In genomic region chr12:105008150-105008549, GRCm38 (mm10) we compare ENCODE assay signal across 10 mouse cellular contexts. TPM values are rescaled to one million over a fixed set of nuclear protein-coding genes. Genes with fewer than 3 reads are reported as not detected.
DNase-seq lines count a peak whose midpoint lies in the region; ATAC-seq and TF ChIP-seq lines count a peak whose summit lies in the region.
"Had no signal": no experiment of that assay in that cellular context is flagged by ENCODE, and none has a peak within 500 bp of the region (broad histone marks: within the 10 kb centered on the region; RNA-seq: fewer than 3 reads in every experiment).

No protein-coding gene starts in this region.

- peak; percentile 28 for TF ChIP-seq CTCF in midbrain, postnatal 0 days (IDR thresholded peaks at IDR 0.05)
- no peak for TF ChIP-seq CTCF in embryonic fibroblast, embryonic 13.5 days (IDR thresholded peaks at IDR 0.05; ENCODE audit: borderline replicate concordance, insufficient read depth, low read length)

- peaks cover 28% of the 10 kb centered on the region for H3K4me1 ChIP-seq in heart, embryonic 15.5 days (replicated peaks)
- H3K4me1 ChIP-seq in midbrain, postnatal 0 days (ENCODE audit: insufficient read depth, low read length), result peaks cover 3% of the 10 kb centered on the region; the same call in 1 of the 2 replicates
- H3K4me1 ChIP-seq in midbrain, embryonic 16.5 days (ENCODE audit: control insufficient read depth, insufficient read depth, low read length), result peaks cover 11% of the 10 kb centered on the region
- peaks cover 19% of the 10 kb centered on the region for H3K4me1 ChIP-seq in embryonic fibroblast, embryonic 13.5 days (ENCODE audit: control insufficient read depth, insufficient read depth, low read length)
- H3K4me1 ChIP-seq in neural tube, embryonic 15.5 days, result peaks cover 17% of the 10 kb centered on the region

- H3K27ac ChIP-seq in heart, embryonic 15.5 days, result peak overlapping the region; percentile 66
- no peak overlapping the region for H3K27ac ChIP-seq in midbrain, postnatal 0 days (ENCODE audit: low read depth, low read length)
- no peak overlapping the region for H3K27ac ChIP-seq in midbrain, embryonic 16.5 days (ENCODE audit: low read length)
- peak overlapping the region; percentile 17 for H3K27ac ChIP-seq in embryonic fibroblast, embryonic 13.5 days (ENCODE audit: insufficient read depth, low read length)
- H3K27ac ChIP-seq in neural tube, embryonic 15.5 days (replicated peaks), result no peak overlapping the region
- H3K27ac ChIP-seq: midbrain, embryonic 15.5 days had no signal

- no peak for ATAC-seq in heart, embryonic 15.5 days (replicated peaks; ENCODE audit: insufficient number of reproducible peaks, insufficient read depth, low FRiP score, low read depth)
- ATAC-seq in midbrain, postnatal 0 days (ENCODE audit: low FRiP score), result no peak
- ATAC-seq in midbrain, embryonic 16.5 days, result no peak
- ATAC-seq in neural tube, embryonic 15.5 days (ENCODE audit: low FRiP score), result no peak

- peak overlapping the region; percentile 79 for H3K4me3 ChIP-seq in heart, embryonic 15.5 days
- H3K4me3 ChIP-seq in midbrain, postnatal 0 days (ENCODE audit: low read depth, low read length), result no peak overlapping the region
- H3K4me3 ChIP-seq in midbrain, embryonic 16.5 days (ENCODE audit: low read depth, low read length), result no peak overlapping the region
- no peak overlapping the region; the same call in 1 of the 2 replicates for H3K4me3 ChIP-seq in embryonic fibroblast, embryonic 13.5 days (ENCODE audit: insufficient read depth, low read length)
- H3K4me3 ChIP-seq in neural tube, embryonic 15.5 days (replicated peaks), result no peak overlapping the region

- peak overlapping the region; percentile 68; the same call in 1 of the 2 replicates for H3K9ac ChIP-seq in heart, embryonic 15.5 days
- H3K9ac ChIP-seq in midbrain, postnatal 0 days (replicated peaks; ENCODE audit: low read length, poor library complexity, severe bottlenecking), result no peak overlapping the region
- H3K9ac ChIP-seq in midbrain, embryonic 16.5 days (ENCODE audit: low read depth, low read length), result no peak overlapping the region
- H3K9ac ChIP-seq in neural tube, embryonic 15.5 days (replicated peaks), result no peak overlapping the region
- H3K9ac ChIP-seq: midbrain, embryonic 15.5 days had no signal

- H3K27me3 ChIP-seq in heart, embryonic 15.5 days, result peaks cover 30% of the 10 kb centered on the region
- H3K27me3 ChIP-seq in midbrain, postnatal 0 days (ENCODE audit: insufficient read depth, low read length), result peaks cover 32% of the 10 kb centered on the region
- peaks cover 34% of the 10 kb centered on the region for H3K27me3 ChIP-seq in midbrain, embryonic 16.5 days (ENCODE audit: control insufficient read depth, insufficient read depth, low read depth, low read length)
- peaks cover 42% of the 10 kb centered on the region for H3K27me3 ChIP-seq in neural tube, embryonic 15.5 days (replicated peaks)
- H3K27me3 ChIP-seq: Patski had no signal

- WGBS in heart, embryonic 15.5 days, result 81% methylated on average over 2 of the region's 2 CpGs
- WGBS in midbrain, postnatal 0 days, result 65% methylated on average over 2 of the region's 2 CpGs
- WGBS in midbrain, embryonic 16.5 days, result 76% methylated on average over 2 of the region's 2 CpGs
- 66% methylated on average over 2 of the region's 2 CpGs for WGBS in neural tube, embryonic 15.5 days

- peak overlapping the region; percentile 85 for H3K4me2 ChIP-seq in heart, embryonic 15.5 days
- no peak overlapping the region for H3K4me2 ChIP-seq in midbrain, postnatal 0 days (ENCODE audit: low read depth, low read length, poor library complexity, severe bottlenecking)
- H3K4me2 ChIP-seq in midbrain, embryonic 16.5 days (ENCODE audit: low read length), result no peak overlapping the region
- peak overlapping the region; percentile 94; the same call in 1 of the 2 replicates for H3K4me2 ChIP-seq in neural tube, embryonic 15.5 days

- no peak for DNase-seq in heart, adult 18-20 months
- no peak for DNase-seq in midbrain, postnatal 0 days (ENCODE audit: low spot score)
- DNase-seq in right cerebral cortex, adult 18-20 months, result no peak
- no peak for DNase-seq in yolk sac, embryonic 10.5 days (ENCODE audit: low spot score)

- TF ChIP-seq POLR2A in embryonic fibroblast, embryonic 13.5 days (IDR thresholded peaks at IDR 0.05; ENCODE audit: low read depth, low read length), result no peak

- no peaks in the 10 kb centered on the region for H3K9me3 ChIP-seq in heart, embryonic 15.5 days (replicated peaks)
- H3K9me3 ChIP-seq in midbrain, postnatal 0 days (ENCODE audit: low read length), result no peaks in the 10 kb centered on the region
- no peaks in the 10 kb centered on the region for H3K9me3 ChIP-seq in midbrain, embryonic 16.5 days (replicated peaks; ENCODE audit: control insufficient read depth, low read length, poor library complexity, severe bottlenecking)
- no peaks in the 10 kb centered on the region for H3K9me3 ChIP-seq in neural tube, embryonic 15.5 days (replicated peaks)
- H3K9me3 ChIP-seq: midbrain, embryonic 15.5 days had no signal

- H3K36me3 ChIP-seq in heart, embryonic 15.5 days, result no peaks in the 10 kb centered on the region
- H3K36me3 ChIP-seq in midbrain, postnatal 0 days (ENCODE audit: insufficient read depth, low read length), result no peaks in the 10 kb centered on the region
- no peaks in the 10 kb centered on the region for H3K36me3 ChIP-seq in midbrain, embryonic 16.5 days (ENCODE audit: control insufficient read depth, insufficient read depth, low read length)
- H3K36me3 ChIP-seq in neural tube, embryonic 15.5 days, result no peaks in the 10 kb centered on the region
- H3K36me3 ChIP-seq: midbrain, embryonic 15.5 days had no signal

RNA-seq across cellular contexts. Expression of gene Syne3, which starts 1.5 kb away (rescaled TPM):
- 1.6 and 2.0 TPM in 2 replicates for polyA plus RNA-seq in heart, embryonic 15.5 days (2015; fragmentation: Nextera tagmentation; extraction: Ambion mirVana)
- 1 to 10 TPM; 7.9 to 8.3 TPM for total RNA-seq in heart, adult 18-20 months (2021)
- 0.93 and 1.4 TPM in 2 replicates for total RNA-seq in midbrain, postnatal 0 days (2014; rRNA removed)
- 0.44 and 0.85 TPM in 2 replicates for polyA plus RNA-seq in midbrain, postnatal 0 days (2015; fragmentation: Nextera tagmentation; extraction: Ambion mirVana)
- 0.16 and 0.25 TPM in 2 replicates for polyA plus RNA-seq in midbrain, embryonic 16.5 days (2015; fragmentation: Nextera tagmentation; extraction: Ambion mirVana)
- 13.6 and 15.9 TPM in 2 replicates for polyA plus RNA-seq in embryonic fibroblast, embryonic 13.5 days (2011; ENCODE audit: insufficient read length, low read depth, missing spikeins)
- 0.28 and 0.66 TPM in 2 replicates for polyA plus RNA-seq in neural tube, embryonic 15.5 days (2015; fragmentation: Nextera tagmentation; extraction: Ambion mirVana)

RNA-seq across cellular contexts. Expression of gene Glrx5, which starts 24.3 kb away (rescaled TPM):
- polyA plus RNA-seq in heart, embryonic 15.5 days (2015; fragmentation: Nextera tagmentation; extraction: Ambion mirVana), result 155 and 163 TPM in 2 replicates
- 100 to 1,000 TPM in 1 of 2 experiments, 10 to 100 TPM in 1; 83.8 to 111 TPM for total RNA-seq in heart, adult 18-20 months (2021)
- total RNA-seq in midbrain, postnatal 0 days (2014; rRNA removed), result 35.8 and 50.9 TPM in 2 replicates
- 175 and 185 TPM in 2 replicates for polyA plus RNA-seq in midbrain, postnatal 0 days (2015; fragmentation: Nextera tagmentation; extraction: Ambion mirVana)
- polyA plus RNA-seq in midbrain, embryonic 16.5 days (2015; fragmentation: Nextera tagmentation; extraction: Ambion mirVana), result 138 and 154 TPM in 2 replicates
- polyA plus RNA-seq in embryonic fibroblast, embryonic 13.5 days (2011; ENCODE audit: insufficient read length, low read depth, missing spikeins), result 37.6 and 45.1 TPM in 2 replicates
- polyA plus RNA-seq in neural tube, embryonic 15.5 days (2015; fragmentation: Nextera tagmentation; extraction: Ambion mirVana), result 174 and 186 TPM in 2 replicates

Comparison
In these comparisons a context has a peak if more than half of its experiments do, and no peak if none do; other contexts are left out.
1. H3K27ac ChIP-seq: peak in heart, embryonic 15.5 days (single experiment) and embryonic fibroblast, embryonic 13.5 days (single experiment); none in midbrain, postnatal 0 days (single experiment), midbrain, embryonic 16.5 days (single experiment) and neural tube, embryonic 15.5 days (single experiment).
2. H3K4me2 ChIP-seq: peak in heart, embryonic 15.5 days (single experiment) and neural tube, embryonic 15.5 days (single experiment); none in midbrain, postnatal 0 days (single experiment) and midbrain, embryonic 16.5 days (single experiment).